Mouse (Mus musculus) hematopoietic stem cell, adult 5-6 weeks (primary cell): Measurements from ENCODE around the gene Nipsnap3a. TPM values are rescaled to one million over a fixed set of nuclear protein-coding genes. Genes with fewer than 3 reads are reported as not detected.

Experiments used
- ATAC-seq, 2 experiments: fragments of 125-278 bp in 1 of 2; replicated peaks in 1 of 2; 2 replicates each; pipeline ENCODE4 v1.8.0; 2016 to 2017; ENCODE audit warnings: inconsistent platforms in 2 of 2, mild to moderate bottlenecking in 2 of 2, moderate number of reproducible peaks in 2 of 2, low read depth in 1 of 2, moderate TSS enrichment in 1 of 2; ENCODE audit not compliant: low FRiP score in 2 of 2, poor library complexity in 2 of 2, severe bottlenecking in 2 of 2, insufficient read depth in 1 of 2, low TSS enrichment in 1 of 2
- total RNA-seq: library from RNA; stranded (forward); fragments of 172-1452, 232-1000 nt; gene quantifications from 2 replicates; pipeline ENCODE4 v1.2.3, GENCODE M21; 2017

Nipsnap3a gene
- total RNA-seq, 1 experiment from 2014 or later = not detected

DNA sequence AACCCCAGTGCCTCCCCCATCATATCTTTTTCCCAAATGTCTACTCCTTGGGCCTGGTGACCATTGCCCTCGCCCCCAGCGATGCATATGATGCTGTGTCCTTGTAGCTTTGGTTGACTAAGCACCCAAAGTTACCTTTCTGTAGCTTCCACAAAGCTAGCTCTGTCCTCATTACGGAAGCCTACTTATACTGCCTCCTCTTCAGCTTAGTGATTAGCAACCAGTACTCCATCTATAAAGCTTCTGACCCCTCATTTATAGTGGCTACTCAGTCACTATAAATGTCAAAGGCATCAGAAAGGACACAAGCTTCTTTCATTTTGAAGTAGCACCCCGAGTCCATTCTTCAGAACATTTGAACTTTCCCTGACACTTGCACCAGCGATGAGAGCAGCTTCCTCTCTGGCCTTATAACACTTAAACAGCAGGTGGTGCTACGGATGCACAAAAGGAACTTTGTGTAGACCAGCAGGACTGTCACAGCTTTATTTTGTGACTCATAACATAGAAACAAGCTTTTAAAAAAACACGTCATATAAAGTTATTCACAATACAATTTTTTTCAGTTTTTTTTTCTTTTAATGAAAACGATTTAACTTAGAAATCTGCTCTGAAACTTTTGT lies 41.4 kb downstream of the Nipsnap3a start:
- ATAC-seq = no peak

DNA sequence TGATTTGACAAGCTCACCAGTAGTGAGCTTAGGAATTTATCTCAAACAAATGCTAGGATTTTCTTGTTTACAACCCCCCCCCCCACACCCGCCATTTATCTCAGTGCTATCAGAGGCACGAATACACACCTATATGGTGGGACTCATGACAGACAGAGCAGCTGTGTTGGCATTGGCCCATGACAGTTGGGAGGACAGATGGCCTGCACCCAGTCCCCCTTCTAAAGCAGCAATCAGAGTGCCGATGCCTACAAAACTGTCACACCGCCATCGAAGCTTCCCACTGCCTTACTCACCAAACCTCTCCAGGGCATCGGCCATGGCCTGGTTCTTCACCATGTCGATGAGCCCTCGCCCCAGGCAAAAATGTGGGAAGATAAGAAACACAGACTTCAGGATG lies 54.7 kb downstream of the Nipsnap3a start:
- no peak for ATAC-seq

DNA sequence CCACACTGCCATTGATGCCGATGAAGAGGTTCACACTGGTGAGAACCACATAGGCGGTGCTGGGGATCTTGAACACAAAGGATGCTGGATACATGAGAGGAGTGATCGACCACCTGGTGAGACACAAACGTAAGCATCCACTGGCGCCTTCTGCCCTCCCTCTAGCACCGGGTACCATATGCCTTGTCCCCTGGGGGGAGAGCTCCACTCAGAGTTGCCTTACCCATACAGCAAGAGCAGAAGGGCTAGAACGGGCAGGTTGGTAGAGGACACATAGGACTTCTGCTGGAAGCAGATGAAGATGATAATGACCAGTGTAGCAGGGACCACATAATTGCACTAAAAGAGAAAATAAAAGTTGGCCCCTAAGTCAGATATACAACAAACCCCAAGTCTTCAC lies 56.7 kb downstream of the Nipsnap3a start:
- ATAC-seq = no peak

DNA sequence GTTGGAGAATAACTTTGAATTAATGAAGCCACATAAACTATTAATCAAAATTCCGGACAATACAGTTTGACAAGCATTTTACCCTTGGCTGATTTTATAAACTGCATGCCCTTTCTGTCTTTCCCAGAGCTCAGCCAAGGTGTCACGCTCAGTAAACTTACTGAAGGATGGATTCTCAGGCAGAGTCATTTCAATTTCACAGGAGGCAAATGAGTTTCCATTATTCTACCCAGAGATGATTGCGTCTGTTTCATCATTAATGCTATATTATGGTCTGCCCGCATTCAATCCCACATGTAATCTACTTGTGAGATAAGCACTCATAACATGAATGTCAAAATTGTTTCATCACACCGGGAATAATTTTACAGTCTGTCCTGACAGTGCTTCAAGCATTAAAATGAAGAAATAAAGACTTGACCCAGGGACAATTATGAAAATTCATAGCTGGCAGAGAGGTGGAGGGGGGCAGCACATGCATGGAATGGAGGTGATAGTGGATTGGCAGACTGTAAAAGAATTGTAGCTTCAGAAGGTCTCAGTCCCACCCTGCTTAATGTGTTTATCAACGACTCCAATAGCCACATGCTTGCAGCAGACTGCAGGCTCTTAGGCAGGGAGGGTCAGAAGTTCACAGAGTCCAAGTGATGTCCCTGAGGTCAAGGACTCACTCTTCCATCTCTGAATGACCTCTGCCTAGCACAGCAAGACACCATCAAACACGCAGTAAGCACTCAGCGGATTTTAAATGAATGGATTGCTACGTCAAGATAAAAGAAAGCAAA lies 57.4 kb downstream of the Nipsnap3a start:
- ATAC-seq = no peak

Other genes starting within 250 kb of the Nipsnap3a start
- gene Olfr275, start 174.7 kb upstream of the Nipsnap3a start, total RNA-seq = not detected in 2 replicates
- gene Olfr273, start 130.0 kb upstream of the Nipsnap3a start, total RNA-seq = not detected in 2 replicates
- not detected in 2 replicates for gene Olfr272, start 70.1 kb upstream of the Nipsnap3a start, total RNA-seq
- not detected in 2 replicates for gene Olfr270, start 24.7 kb upstream of the Nipsnap3a start, total RNA-seq
- 44.4 and 65.6 TPM in 2 replicates for gene Nipsnap3b, start 22.6 kb downstream of the Nipsnap3a start, total RNA-seq
- gene Abca1, start 170.6 kb downstream of the Nipsnap3a start, total RNA-seq = 14.6 and 22.5 TPM in 2 replicates